Mouse (Mus musculus) erythroblast, adult 5-6 weeks (primary cell): ENCODE measurements at regions not wholly inside any gene's neighbourhood (a gene's known extent, or its start where the extent isn't known, plus 50 kb on each side); places are given as distances from the start of the nearest gene placed in this dataset.

Source experiments
- ATAC-seq: replicated peaks from 2 replicates; pipeline ENCODE4 v1.8.0; 2016; ENCODE audit warnings: moderate number of reproducible peaks, mild to moderate bottlenecking, moderate TSS enrichment, inconsistent platforms; ENCODE audit not compliant: poor library complexity, low FRiP score, severe bottlenecking

DNA sequence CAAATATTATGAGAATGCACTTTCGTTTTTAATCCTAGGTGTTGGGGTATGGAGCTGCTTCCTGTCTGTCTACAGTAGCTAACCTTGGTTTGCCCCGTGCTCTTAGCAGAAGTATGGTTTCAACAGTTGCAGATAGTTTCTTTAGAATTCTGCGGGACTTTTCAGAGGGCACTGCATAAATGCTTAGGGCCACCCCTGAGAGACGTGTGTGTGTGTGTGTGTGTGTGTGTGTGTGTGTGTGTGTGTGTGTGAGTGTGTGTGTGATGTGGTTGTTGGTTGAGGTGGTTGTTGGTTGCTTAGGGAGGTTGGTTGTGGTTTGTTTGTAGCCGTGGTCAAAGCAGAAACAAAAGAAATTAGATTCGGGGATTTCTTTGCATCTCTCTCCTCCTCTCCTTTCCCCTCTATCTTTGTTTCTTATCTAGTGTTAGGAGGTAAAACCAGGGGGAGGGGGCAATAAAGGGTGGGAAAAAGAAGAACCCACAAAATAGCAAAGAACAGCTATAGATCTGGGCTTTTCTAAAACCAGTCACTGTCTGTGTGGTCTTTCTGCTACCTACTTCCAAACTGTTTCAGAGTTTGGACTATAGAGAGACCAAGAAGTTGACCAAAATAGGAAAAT is 118.7 kb upstream of the Lemd2 start:
- no peak for ATAC-seq

DNA sequence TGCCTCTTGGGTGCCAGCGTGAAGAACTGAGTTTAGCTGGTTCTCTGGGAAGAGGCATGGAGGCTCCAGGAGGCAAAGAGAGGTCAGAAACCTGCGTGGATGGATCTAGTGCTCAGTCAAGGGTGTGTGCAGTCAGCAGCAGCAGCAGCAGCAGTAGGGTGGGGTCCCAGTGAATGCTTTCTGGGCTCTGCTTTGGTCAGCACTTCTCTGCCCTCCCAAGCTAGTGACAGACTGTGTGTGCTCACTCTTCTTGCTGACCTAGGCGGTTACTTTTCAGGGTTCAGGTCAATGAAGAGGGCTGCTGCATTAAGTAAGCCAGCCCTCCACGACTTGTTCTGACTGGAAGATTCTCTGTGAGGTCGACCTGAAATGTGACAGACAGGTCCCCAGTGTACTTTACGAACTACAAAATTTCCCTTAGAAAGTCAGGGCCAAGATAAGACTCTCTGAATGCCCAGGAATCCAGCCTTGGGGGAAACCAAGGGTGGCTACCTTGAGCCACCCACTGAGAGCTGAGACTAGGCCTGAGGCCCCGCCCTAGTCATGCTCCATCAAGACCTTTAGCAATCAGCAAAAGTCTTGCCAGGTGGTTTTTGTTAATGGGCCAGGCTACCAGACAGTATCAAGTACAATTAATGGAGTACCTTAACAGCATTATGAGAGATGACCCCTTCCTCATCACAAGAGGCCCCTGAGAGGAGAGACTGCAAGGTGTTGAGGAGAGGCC is 114.9 kb upstream of the Lemd2 start:
- no peak for ATAC-seq

DNA sequence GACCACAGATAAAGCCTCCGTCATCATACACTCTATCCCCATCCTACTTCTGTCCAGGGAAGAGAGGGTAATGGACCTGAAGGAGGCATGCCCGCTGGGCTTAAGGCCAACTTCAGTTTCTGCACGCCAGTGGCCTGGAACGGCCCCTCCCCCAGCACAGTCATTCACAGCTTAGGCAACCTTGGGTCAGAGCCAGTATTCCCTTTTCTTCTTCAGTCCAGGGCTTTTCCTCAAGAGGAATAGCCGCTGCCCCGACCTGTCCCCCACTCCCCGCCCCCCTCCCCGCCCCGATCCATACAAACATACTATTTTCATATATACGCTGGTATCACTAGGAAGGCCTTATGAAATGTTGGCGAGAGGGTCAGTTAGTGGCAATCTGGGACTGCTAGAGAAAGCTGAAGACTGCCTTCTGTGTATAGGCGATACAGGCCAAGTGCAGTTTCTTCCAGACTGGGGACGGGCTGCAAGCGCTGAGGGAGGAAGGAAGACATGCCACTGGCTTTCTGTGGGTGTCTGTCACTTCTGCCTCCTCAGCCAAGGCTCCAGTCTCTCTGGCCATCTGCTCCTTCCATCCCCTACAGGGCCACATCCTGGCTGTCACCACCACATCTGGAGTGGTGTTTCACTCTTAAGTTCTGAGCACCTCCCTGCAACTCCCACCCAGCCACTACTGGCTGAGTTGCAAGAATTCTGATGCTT is 113.5 kb upstream of the Lemd2 start:
- ATAC-seq, result no peak

DNA sequence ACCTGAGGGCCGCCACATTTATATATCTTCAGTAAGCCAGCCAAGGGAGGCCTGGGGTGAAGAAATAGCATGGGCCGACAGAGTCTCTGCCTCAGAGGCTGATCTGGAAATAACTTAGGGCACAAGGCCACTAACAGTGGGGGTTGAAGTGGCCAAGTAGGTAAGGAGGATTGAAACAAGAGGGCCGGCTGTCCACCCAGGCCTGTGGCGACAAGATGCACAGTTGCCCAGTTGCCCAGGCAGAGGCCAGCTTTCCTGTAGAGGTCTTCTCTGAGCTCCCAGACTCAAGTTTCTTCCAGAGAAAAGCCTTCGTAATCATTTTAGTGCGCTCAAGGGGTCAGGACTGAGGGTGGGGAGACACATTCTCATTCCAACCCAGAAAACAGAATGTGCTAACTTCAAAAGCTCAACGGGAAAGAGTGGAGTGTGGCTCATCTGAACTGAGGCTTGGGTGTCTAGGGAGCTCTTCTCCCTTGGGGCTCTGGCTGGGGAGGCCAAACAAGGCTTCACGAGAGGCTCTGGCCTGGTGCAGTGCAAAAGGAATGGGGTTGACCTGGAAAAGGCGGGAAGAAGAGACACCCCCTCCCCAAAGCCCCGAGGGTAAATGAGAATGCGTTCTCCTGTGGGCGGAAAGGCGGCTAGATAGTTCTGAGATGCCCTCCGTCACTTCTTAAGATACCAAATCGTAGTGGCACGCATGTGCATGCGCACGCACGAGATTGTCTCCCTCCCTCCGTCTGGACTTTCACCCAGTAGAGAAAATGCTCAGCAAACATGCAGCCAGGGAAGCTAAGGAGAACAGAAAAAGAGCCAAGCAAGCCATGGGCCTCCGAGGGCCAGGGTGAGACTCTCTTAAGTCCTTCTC is 112.7 kb upstream of the Lemd2 start:
- no peak for ATAC-seq

DNA sequence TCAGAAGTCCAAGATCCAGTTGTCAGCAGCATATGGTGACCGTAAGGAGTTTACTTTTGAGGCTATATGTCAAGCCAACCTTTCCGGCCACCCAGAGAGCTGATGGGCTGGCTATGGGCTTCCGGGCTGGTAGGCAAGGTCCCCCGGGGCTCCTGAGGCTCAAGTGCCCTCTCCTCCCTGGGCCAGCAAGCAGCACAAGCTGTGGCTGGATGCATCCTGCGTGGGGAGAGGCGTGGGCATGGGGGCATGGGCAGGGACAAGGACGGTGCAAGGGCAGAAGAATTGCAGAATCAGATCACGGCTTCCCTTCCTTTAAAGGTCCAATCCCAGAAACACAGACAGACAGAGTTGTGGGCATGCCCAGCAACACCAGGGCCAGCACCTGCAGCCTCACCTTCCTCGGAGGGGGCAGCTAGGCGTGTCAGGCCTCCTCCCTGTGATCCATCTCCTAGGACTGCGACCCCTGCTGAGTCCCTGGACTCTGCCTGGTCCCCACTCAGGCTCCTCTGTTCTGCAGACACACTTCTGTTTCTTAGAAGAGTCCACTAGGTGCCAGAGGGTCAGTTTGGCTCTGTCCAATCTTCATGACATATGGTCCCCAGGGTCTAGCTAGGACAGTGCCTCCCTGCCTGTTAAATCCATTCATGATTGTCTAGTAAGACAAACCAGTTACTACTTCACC is 111.8 kb upstream of the Lemd2 start:
- ATAC-seq, result no peak

DNA sequence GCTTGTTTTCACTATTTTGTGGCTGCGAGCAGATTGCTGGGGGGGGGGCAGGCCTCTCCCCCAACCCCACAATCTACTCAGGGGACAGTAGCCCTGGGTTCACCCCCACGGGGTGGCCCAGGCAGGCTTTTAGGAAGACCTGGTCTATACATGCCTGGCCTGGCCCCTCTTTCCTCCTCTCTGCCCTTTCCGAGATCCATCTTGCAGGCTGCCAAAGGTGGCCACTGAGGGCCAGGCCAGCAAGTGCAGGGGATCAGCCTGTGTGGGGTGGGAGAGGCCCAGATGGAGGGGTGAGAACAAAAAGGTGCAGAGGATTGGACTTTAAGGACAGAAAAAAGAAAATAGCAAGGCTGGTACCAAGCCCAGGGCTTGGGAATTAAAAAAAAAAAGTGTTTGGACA is 111.2 kb upstream of the Lemd2 start:
- ATAC-seq, result no peak

DNA sequence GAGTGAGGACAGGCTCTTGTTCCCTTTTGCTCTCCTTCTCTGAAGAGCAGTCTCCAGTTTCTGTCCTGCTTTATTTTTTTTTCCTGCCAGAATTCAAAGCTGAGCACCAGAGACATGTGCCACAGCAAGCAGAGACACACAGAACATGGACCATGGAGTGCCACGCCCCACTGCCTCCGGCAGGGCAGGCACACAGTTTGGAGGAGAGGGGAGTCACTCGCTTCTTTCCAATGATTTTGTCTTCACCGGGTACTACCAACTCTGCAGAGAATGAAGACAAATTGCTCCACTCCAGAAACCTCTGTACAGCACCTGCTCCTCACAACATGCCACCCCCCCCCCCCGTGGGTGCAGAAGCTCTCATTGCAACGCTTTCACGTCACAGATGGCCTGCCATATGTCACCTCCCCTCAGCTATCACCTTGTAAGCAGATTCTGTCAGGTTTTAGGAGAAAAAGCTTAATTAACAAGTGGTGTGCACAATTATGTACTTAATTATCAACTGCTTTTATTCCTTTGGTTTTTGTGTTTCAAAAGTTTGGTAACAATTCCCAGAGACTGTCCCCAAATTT is 110.6 kb upstream of the Lemd2 start:
- no peak for ATAC-seq

DNA sequence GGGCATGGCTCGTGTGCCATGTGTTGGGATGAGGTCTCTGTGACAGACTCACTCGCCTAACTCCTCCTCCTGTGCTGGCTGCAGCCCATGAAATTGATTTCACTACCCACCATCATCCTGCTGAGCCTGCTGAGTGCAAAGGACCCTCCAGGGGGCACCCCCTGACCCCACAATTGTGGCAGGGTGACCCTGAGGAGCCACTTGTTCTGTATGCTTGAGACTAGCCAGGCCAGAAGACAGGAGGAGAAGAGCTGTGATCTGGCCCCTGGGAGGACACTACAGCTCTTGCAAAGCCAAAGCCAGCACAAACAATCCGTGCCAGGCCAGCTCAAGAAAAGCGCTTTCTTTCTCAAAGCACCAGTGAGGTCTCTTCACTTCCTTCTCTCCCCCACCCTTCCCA is 104.7 kb upstream of the Lemd2 start:
- no peak for ATAC-seq

DNA sequence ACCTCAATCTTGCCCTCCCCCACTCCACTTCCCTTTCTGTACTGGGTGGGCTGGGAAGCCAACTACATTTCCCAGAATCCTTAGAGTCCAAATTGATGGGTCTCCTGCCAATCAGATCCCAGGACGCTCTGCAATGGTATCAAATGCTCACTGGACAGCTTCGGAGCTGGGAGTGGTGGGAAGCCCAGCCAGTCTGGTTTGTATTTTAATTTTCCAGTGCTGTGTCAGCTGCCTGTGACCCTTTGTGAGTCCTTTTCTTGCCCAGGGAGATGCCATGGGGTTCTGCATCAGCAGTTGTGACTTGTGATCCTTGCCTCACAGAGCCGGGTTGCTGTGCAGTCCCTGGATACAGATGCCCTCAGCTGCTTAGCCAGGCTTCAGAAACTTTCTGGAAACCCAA is 100.6 kb upstream of the Lemd2 start:
- ATAC-seq, result no peak

DNA sequence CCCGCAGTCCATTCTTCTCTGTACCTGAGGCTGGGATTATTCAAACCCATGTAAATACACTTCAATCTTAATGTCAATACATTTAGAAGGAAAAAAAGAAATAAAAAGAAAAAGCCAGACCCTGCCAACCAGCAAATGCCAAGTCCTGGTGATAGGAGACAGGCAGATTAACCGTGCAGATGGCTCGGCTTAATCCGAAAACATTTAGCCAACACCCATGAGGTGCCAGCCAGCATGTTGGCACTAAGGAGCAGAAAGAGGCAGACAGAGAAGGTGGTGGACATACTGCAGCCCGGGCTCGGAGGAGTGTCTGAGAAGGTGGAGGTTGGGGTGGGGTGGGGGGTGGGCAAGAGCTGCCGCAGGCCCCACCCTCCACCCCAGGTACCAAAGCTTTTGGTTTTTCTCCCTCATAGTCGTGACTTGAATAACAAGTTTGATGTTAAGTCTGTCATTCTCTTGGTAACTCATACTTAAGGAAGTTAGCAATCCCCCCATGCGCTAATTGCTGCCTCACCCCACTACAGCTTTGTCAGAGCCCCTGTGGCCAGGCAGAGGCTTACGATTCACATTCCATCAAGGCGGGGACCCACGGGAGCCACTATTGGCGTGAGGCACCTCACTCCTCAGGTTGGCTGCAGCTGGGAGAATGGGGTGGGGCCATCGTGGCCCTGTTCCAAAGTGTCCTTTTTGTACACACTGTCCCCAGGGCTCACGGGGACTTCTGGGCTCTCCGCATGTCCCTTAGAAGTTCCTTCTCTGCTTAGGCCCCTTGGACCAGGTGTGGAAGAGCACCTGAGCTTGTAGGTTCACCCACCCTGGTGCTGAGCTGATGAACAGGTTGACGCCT is 99.6 kb upstream of the Lemd2 start:
- no peak for ATAC-seq

DNA sequence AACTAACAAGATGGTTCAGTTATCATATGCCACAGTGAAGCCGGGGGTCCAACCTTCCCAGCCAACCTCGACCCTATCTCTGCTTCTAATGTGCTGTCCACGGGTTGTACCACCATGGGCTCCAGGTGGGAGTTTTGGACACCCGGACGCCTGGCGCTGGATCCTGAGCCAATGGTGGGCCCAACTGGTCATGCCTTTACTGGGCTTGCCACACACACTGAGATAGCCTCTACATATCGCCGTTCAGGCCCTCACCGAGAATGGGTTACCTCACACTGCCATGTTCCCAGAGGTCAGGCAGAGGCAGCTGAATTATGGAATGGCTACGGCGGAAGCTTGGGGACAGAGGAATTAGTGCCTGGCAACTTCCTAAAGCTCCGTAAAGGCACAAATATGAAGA is 98.8 kb upstream of the Lemd2 start:
- no peak for ATAC-seq

DNA sequence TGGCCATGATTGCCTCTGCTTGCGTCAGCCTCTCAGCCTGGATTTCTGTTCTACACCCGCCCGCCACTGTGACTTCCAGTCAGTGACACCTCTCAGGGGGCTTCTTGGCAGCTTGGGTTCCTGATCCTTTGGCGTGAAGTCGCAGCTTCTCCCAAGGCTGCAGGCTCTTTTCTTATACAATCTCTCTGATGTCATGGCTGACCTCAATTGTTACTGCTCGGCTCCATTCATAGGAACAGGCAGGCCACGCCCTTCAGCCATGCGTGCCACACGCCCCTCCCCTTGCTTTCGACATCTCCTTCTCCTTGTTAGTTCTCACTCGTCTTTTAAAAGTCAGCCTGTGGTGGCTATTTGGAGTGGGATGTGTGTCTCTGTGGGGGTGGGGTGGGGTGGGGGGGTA is 97.1 kb upstream of the Lemd2 start:
- no peak for ATAC-seq

DNA sequence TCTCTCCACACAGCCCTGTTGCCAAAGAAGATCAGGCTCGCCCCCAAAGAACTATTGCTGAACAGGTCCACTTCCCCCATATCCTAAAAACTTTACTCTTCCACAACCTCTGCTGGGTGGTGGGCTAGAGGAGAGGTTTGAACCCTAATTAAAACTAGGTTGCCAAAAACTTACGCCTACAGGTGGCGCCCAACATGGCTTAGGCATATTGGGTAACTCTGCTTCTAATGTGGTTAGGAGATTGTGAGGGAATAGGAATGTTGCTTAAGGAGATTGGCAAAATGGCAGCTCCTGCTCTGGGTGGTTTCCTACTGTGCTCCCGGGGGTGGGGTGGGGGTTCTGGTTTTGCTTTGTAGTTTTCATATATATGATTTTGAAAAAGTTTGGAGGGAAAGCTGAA is 95.0 kb upstream of the Lemd2 start:
- no peak for ATAC-seq

DNA sequence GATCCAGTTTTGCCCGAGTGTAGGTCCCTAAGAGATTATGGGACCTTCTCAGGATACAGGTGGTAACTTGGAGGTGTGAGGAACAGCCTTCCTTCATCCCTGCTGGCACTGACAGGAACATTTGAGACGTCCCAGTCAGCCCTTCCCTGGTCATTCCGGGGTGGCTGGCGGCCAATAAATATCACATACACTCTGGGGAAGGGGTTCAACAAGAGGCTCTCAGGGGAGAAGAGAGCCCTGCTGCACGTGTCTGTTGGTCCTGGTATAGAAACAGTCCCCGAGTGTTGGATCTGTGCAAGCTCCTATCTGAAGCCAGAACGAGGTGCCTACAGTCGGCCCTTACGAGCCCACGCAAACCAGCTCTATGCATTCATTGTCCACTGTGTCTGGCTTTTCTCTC is 94.1 kb upstream of the Lemd2 start:
- no peak for ATAC-seq

DNA sequence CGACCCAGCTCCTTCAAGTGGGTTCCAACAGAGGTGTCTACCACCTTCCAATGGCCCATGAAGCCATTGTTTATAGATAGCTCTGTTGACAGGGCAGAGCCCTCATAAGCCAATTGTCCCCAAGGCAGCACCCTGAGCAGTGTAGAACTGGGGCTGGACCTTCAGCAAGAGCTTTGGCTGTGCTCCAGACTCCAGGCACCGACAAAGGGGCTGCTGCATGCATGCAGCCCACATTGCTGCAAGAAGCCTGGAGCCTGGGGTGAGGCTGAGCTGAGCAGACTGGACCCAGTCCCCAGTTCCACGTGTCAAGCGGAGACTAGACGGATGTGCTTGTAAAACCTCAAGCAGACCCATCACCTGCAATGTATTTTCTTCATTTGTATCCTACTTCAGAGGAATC is 91.9 kb upstream of the Lemd2 start:
- ATAC-seq, result no peak

DNA sequence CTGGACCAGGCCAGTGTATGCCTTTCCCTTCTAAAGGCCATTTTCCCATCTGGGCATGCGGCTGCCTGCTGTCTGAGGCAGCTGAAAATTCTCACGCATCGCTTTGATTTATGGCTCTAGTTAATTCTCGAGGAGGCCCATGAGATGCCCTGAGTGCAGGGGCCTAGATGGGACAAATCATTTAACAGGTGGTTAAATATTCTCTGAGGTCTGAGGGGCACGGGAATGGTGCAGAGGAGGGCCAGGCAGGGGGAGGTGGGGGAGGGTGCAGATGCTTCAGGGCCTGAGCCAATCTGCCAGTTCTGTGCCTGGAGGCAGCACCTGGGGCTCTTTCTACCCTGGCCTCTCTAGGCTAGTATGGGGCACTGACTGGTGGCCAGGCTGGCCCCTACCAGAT is 89.9 kb upstream of the Lemd2 start:
- no peak for ATAC-seq

DNA sequence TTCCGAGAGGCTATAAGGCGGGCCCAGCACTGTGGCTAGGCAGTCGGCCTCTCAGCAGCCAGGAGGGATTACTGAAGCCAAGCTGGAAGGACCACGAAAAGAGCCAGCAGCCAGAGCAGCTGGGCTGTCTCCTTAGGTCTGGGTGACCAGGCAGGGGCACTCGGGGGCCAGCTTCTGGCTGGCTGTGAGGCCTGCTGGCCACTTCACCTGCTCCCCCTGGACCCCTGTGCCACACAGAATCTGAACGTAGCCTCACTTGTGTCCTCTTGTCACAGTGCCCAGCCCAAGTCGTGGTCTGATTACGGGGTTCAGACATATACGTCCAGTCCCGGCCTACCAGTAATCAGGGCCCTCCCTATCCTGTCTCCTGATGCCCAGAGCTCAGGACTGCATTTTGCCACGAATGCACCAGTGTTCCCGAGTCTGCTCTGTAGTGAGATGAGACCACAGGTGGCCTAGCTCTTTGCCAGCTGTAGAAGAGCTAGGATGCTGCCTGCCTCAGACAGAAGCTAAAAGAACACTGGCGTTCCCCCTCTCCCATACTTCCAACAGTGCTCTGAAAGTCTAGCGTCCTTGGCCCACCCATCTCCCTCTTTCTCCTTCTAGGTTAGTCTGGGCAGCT is 89.4 kb upstream of the Lemd2 start:
- no peak for ATAC-seq

DNA sequence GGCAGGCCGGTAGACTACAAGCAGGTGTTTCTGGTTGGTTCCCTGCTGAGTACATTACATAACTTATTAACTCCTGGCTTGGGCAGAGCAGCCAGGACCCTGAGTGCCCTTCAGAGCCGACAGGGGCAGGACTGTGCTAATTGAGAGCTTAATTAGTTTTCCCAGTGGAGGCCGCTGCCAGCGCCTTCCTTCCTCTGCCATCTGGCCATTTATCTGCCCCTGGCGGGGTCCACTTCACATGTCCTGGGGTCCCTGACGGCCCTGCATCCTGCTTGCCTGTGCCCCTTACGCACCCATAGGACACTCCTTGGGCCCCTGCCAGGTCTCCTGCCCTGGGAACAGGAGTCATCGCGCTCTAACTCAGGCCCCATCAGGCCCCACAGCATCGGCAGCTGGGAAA is 87.4 kb upstream of the Lemd2 start:
- ATAC-seq, result no peak
